8 mouse cellular contexts compared by ENCODE assay signal in the genomic region with DNA sequence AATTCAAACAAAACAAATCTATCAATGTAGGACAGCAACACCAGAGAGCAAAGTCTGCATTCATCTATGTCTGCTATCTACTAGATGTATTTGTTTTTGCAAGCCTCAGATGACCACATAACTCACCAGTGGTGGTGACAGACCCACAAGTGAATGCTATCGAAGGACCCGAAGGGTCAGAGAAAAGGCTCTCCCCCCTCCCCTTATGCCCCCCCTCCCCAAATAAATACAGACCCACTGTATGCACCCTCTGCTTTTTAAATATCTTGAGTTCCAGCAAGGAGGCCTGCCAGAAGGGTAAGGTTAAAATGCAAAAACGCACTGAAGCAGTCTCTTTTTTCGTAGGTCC. TPM values are rescaled to one million over a fixed set of nuclear protein-coding genes. Genes with fewer than 3 reads are reported as not detected.
DNase-seq lines count a peak whose midpoint lies in the region; ATAC-seq and TF ChIP-seq lines count a peak whose summit lies in the region.

No protein-coding gene starts in this region.

- peak overlapping the region; percentile 64 for H3K4me3 ChIP-seq in heart, embryonic 11.5 days (ENCODE audit: low read depth, low read length)
- H3K4me3 ChIP-seq in ES-E14 (ENCODE audit: insufficient read depth in 1 of 2, low read depth in 1 of 2, low read length in 2 of 2, poor library complexity in 1 of 2, severe bottlenecking in 1 of 2), result peak overlapping the region; percentile 85 to 99
- peak overlapping the region; percentile 53 for H3K4me3 ChIP-seq in hindbrain, embryonic 12.5 days
- H3K4me3 ChIP-seq in midbrain, embryonic 11.5 days (ENCODE audit: low read depth, low read length), result peak overlapping the region; percentile 74

- peak overlapping the region; percentile 97 for H3K4me2 ChIP-seq in heart, embryonic 11.5 days
- H3K4me2 ChIP-seq in hindbrain, embryonic 12.5 days (replicated peaks), result peak overlapping the region; percentile 93
- H3K4me2 ChIP-seq in midbrain, embryonic 11.5 days, result peak overlapping the region; percentile 77

- DNase-seq in heart, postnatal 14 days, result no peak
- no peak for DNase-seq in ES-E14 (ENCODE audit: low read depth, low spot score)
- DNase-seq in midbrain, embryonic 11.5 days (ENCODE audit: low spot score, missing footprints), result no peak
- no peak for DNase-seq in urinary bladder, postnatal 25 days (ENCODE audit: low spot score)
- DNase-seq in ovary, adult 18-20 months (ENCODE audit: low spot score), result no peak

- no peaks in the 10 kb centered on the region for H3K36me3 ChIP-seq in heart, embryonic 11.5 days (ENCODE audit: control insufficient read depth, insufficient read depth, low read length)
- peaks cover 3% of the 10 kb centered on the region for H3K36me3 ChIP-seq in ES-E14 (ENCODE audit: control insufficient read depth, insufficient read depth, low read length, poor library complexity, severe bottlenecking)
- H3K36me3 ChIP-seq in hindbrain, embryonic 12.5 days, result no peaks in the 10 kb centered on the region
- no peaks in the 10 kb centered on the region for H3K36me3 ChIP-seq in midbrain, embryonic 11.5 days (ENCODE audit: control insufficient read depth, insufficient read depth, low read length)

- no peaks in the 10 kb centered on the region for H3K4me1 ChIP-seq in heart, embryonic 11.5 days (ENCODE audit: control insufficient read depth, insufficient read depth, low read length)
- peaks cover 2 to 4% of the 10 kb centered on the region in 2 experiments; a peak in 2 of 4 replicates for H3K4me1 ChIP-seq in ES-E14 (ENCODE audit: control insufficient read depth in 2 of 2, insufficient read depth in 2 of 2, low read length in 2 of 2, poor library complexity in 1 of 2)
- H3K4me1 ChIP-seq in hindbrain, embryonic 12.5 days, result peaks cover 48% of the 10 kb centered on the region
- H3K4me1 ChIP-seq in midbrain, embryonic 11.5 days (ENCODE audit: control insufficient read depth, insufficient read depth, low read length), result peaks cover 36% of the 10 kb centered on the region

- H3K9me3 ChIP-seq in heart, embryonic 11.5 days (replicated peaks; ENCODE audit: control insufficient read depth, low read length), result no peaks in the 10 kb centered on the region
- no peaks in the 10 kb centered on the region for H3K9me3 ChIP-seq in ES-E14 (ENCODE audit: control insufficient read depth, insufficient read depth, low read depth, low read length)
- no peaks in the 10 kb centered on the region for H3K9me3 ChIP-seq in hindbrain, embryonic 12.5 days (replicated peaks)
- H3K9me3 ChIP-seq in midbrain, embryonic 11.5 days (ENCODE audit: control insufficient read depth, low read length), result no peaks in the 10 kb centered on the region

- no peak overlapping the region for H3K27ac ChIP-seq in heart, embryonic 11.5 days (ENCODE audit: low read depth, low read length)
- no peak overlapping the region for H3K27ac ChIP-seq in ES-E14 (ENCODE audit: insufficient read depth, low read depth, low read length, poor library complexity, severe bottlenecking)
- peak overlapping the region; percentile 87 for H3K27ac ChIP-seq in hindbrain, embryonic 12.5 days
- peak overlapping the region; percentile 81 for H3K27ac ChIP-seq in midbrain, embryonic 11.5 days (ENCODE audit: low read depth, low read length)

- H3K9ac ChIP-seq in heart, embryonic 11.5 days (ENCODE audit: low read depth, low read length), result peak overlapping the region; percentile 70; the same call in 1 of the 2 replicates
- no peak overlapping the region for H3K9ac ChIP-seq in ES-E14 (ENCODE audit: insufficient read depth, low read depth, low read length, poor library complexity, severe bottlenecking)
- peak overlapping the region; percentile 78 for H3K9ac ChIP-seq in hindbrain, embryonic 12.5 days
- peak overlapping the region; percentile 80 for H3K9ac ChIP-seq in midbrain, embryonic 11.5 days (ENCODE audit: low read length)

- H3K27me3 ChIP-seq in heart, embryonic 11.5 days (ENCODE audit: control insufficient read depth, insufficient read depth, low read length), result no peaks in the 10 kb centered on the region
- no peaks in the 10 kb centered on the region for H3K27me3 ChIP-seq in hindbrain, embryonic 12.5 days
- peaks cover 13% of the 10 kb centered on the region for H3K27me3 ChIP-seq in midbrain, embryonic 11.5 days (ENCODE audit: control insufficient read depth, insufficient read depth, low read length)

- 15% methylated on average over 4 of the region's 4 CpGs for WGBS in heart, embryonic 11.5 days (ENCODE audit: insufficient replicate concordance)
- WGBS in hindbrain, embryonic 12.5 days, result 1% methylated on average over 4 of the region's 4 CpGs
- 5% methylated on average over 4 of the region's 4 CpGs for WGBS in midbrain, embryonic 11.5 days

- intact Hi-C loops in heart, postnatal 14 days (cut with DNase I), result loop anchor here (5.0 to 10.0 kb wide), 5 partner anchors 150 to 1697 kb away; no protein-coding TSS in a partner anchor

- no peak for ATAC-seq in heart, embryonic 11.5 days (replicated peaks; ENCODE audit: insufficient number of reproducible peaks, low FRiP score, low TSS enrichment)
- no peak for ATAC-seq in hindbrain, embryonic 12.5 days (ENCODE audit: low FRiP score)
- ATAC-seq in midbrain, embryonic 11.5 days (ENCODE audit: low FRiP score), result no peak
- ATAC-seq in megakaryocyte, adult 5-6 weeks (ENCODE audit: poor library complexity, severe bottlenecking), result no peak

- in situ Hi-C loops in ES-E14 (cut with MboI; ENCODE audit: low sequenced_read_pairs in 2 of 2, unreplicated experiment in 2 of 2), result no loop called here

TF ChIP-seq in ES-E14, 5 proteins besides CTCF, POLR2A, EP300 and RAD21:
- TF ChIP-seq HCFC1 (IDR thresholded peaks at IDR 0.05; ENCODE audit: borderline replicate concordance, insufficient read depth, low read length) (no peak), MAFK (IDR thresholded peaks at IDR 0.05; ENCODE audit: insufficient read depth, low read depth, low read length) (no peak), ZC3H11A (IDR thresholded peaks at IDR 0.05; ENCODE audit: borderline replicate concordance, low read depth, low read length) (no peak), CHD2 (IDR thresholded peaks at IDR 0.05; ENCODE audit: low read depth, low read length) (no peak), ZNF384 (IDR thresholded peaks at IDR 0.05; ENCODE audit: low read depth, low read length) (no peak)

RNA-seq across cellular contexts. Expression of gene Epha4, which starts 2.9 kb away (rescaled TPM):
- 7.4 TPM in 2 replicates for polyA plus RNA-seq in heart, embryonic 11.5 days (2014; fragmentation: Nextera tagmentation; extraction: Ambion mirVana)
- 10 to 100 TPM; 15.2 to 18.1 TPM for total RNA-seq in heart, postnatal 14 days (2021)
- 99.7 and 142 TPM in 2 replicates for total RNA-seq in ES-E14 (2012; rRNA removed)
- polyA plus RNA-seq in hindbrain, embryonic 12.5 days (2016; fragmentation: Nextera tagmentation; extraction: Ambion mirVana), result 34.5 and 37.0 TPM in 2 replicates
- polyA plus RNA-seq in midbrain, embryonic 11.5 days (2014; fragmentation: Nextera tagmentation; extraction: Ambion mirVana), result 19.4 and 24.4 TPM in 2 replicates
- 0.52 and 0.58 TPM in 2 replicates for total RNA-seq in megakaryocyte, adult 5-6 weeks (2015)
- 0.41 and 0.55 TPM in 2 replicates for total RNA-seq in megakaryocyte, adult 5-6 weeks (2017)

Comparison
In these comparisons a context has a peak if more than half of its experiments do, and no peak if none do; other contexts are left out.
1. H3K27ac ChIP-seq: peak in hindbrain, embryonic 12.5 days (single experiment) and midbrain, embryonic 11.5 days (single experiment); none in heart, embryonic 11.5 days (single experiment) and ES-E14 (single experiment).
2. RNA of gene Epha4, which starts 2.9 kb away (total RNA-seq): 99.7 to 142 TPM in ES-E14 and 15.2 to 18.1 TPM in heart, postnatal 14 days; 0.41 to 0.58 TPM in megakaryocyte, adult 5-6 weeks; every median in the first group is over 10 times any median in the second.
3. Peak in every context shown above with its lines, with median percentiles within 50 percentile points of each other: H3K4me2 ChIP-seq and H3K4me3 ChIP-seq.